Mouse (Mus musculus): ENCODE results near the gene Dctn2. TPM values are rescaled to one million over a fixed set of nuclear protein-coding genes. Genes with fewer than 3 reads are reported as not detected.

The Dctn2 gene
- polyA plus RNA-seq, 1 experiment = 121 TPM

- TF ChIP-seq POLR2A (IDR thresholded peaks at IDR 0.05; ENCODE audit: borderline replicate concordance, low read depth, low read length) = no peak
- TF ChIP-seq CTCF (IDR thresholded peaks at IDR 0.05; ENCODE audit: low read depth, low read length) = no peak
- H3K4me1 ChIP-seq (ENCODE audit: control insufficient read depth, insufficient read depth, low read length) = peaks cover 12% of the 10 kb centered on the region
- peak overlapping the region; percentile 91 for H3K27ac ChIP-seq (ENCODE audit: insufficient read depth, low read depth, low read length)
- H3K4me3 ChIP-seq (ENCODE audit: insufficient read depth, low read length) = peak overlapping the region; percentile 71
Observed at GRCm38 (mm10) chr10:127287271-127287935, 21.2 kb downstream of the Dctn2 start.

GRCm38 (mm10) chr10:127287936-127288293 lies 21.7 kb downstream of the Dctn2 start:
- Histone ChIP-seq H3K27ac (ENCODE audit: insufficient read depth, low read depth, low read length) (peak overlapping the region; percentile 91), H3K4me3 (ENCODE audit: insufficient read depth, low read length) (peak overlapping the region; percentile 71), H3K4me1 (ENCODE audit: control insufficient read depth, insufficient read depth, low read length) (peaks cover 14% of the 10 kb centered on the region)
- no peak for TF ChIP-seq POLR2A (IDR thresholded peaks at IDR 0.05; ENCODE audit: borderline replicate concordance, low read depth, low read length)
- TF ChIP-seq CTCF (IDR thresholded peaks at IDR 0.05; ENCODE audit: low read depth, low read length) = no peak

- TF ChIP-seq POLR2A (IDR thresholded peaks at IDR 0.05; ENCODE audit: borderline replicate concordance, low read depth, low read length) = no peak
- TF ChIP-seq CTCF (IDR thresholded peaks at IDR 0.05; ENCODE audit: low read depth, low read length) = no peak
- peaks cover 18% of the 10 kb centered on the region for H3K4me1 ChIP-seq (ENCODE audit: control insufficient read depth, insufficient read depth, low read length)
- peak overlapping the region; percentile 71 for H3K4me3 ChIP-seq (ENCODE audit: insufficient read depth, low read length)
- peak overlapping the region; percentile 91 for H3K27ac ChIP-seq (ENCODE audit: insufficient read depth, low read depth, low read length)
Observed at GRCm38 (mm10) chr10:127288328-127288799, 22.2 kb downstream of the Dctn2 start.

- TF ChIP-seq POLR2A (IDR thresholded peaks at IDR 0.05; ENCODE audit: borderline replicate concordance, low read depth, low read length) = no peak
- no peak for TF ChIP-seq CTCF (IDR thresholded peaks at IDR 0.05; ENCODE audit: low read depth, low read length)
Observed at GRCm38 (mm10) chr10:127288800-127289572, 22.8 kb downstream of the Dctn2 start, which contains the start of gene Mbd6. TSS of gene Mbd6 (minus strand) at chr10:127289018.

GRCm38 (mm10) chr10:127289573-127290191 lies 23.5 kb downstream of the Dctn2 start:
- Histone ChIP-seq H3K4me1 (ENCODE audit: control insufficient read depth, insufficient read depth, low read length) (peaks cover 22% of the 10 kb centered on the region), H3K4me3 (ENCODE audit: insufficient read depth, low read length) (peak overlapping the region; percentile 71), H3K27ac (ENCODE audit: insufficient read depth, low read depth, low read length) (peak overlapping the region; percentile 91)
- TF ChIP-seq POLR2A (IDR thresholded peaks at IDR 0.05; ENCODE audit: borderline replicate concordance, low read depth, low read length) (no peak), CTCF (IDR thresholded peaks at IDR 0.05; ENCODE audit: low read depth, low read length) (no peak)

More at GRCm38 (mm10) chr10:127288800-127289572, 22.8 kb downstream of the Dctn2 start, which contains the start of gene Mbd6:
- Histone ChIP-seq H3K4me1 (ENCODE audit: control insufficient read depth, insufficient read depth, low read length) (peaks cover 22% of the 10 kb centered on the region), H3K27ac (ENCODE audit: insufficient read depth, low read depth, low read length) (peak within 1 kb of the TSS; percentile 91), H3K4me3 (ENCODE audit: insufficient read depth, low read length) (peak within 1 kb of the TSS; percentile 71)

- Histone ChIP-seq H3K27ac (ENCODE audit: insufficient read depth, low read depth, low read length) (peak overlapping the region; percentile 91), H3K4me1 (ENCODE audit: control insufficient read depth, insufficient read depth, low read length) (peaks cover 22% of the 10 kb centered on the region), H3K4me3 (ENCODE audit: insufficient read depth, low read length) (peak overlapping the region; percentile 71)
- peak; percentile 90; the same call in 1 of the 2 replicates for TF ChIP-seq POLR2A (IDR thresholded peaks at IDR 0.05; ENCODE audit: borderline replicate concordance, low read depth, low read length)
- no peak for TF ChIP-seq CTCF (IDR thresholded peaks at IDR 0.05; ENCODE audit: low read depth, low read length)
Observed at GRCm38 (mm10) chr10:127290307-127290929, 24.2 kb downstream of the Dctn2 start.

- TF ChIP-seq POLR2A (IDR thresholded peaks at IDR 0.05; ENCODE audit: borderline replicate concordance, low read depth, low read length) (no peak), CTCF (IDR thresholded peaks at IDR 0.05; ENCODE audit: low read depth, low read length) (no peak)
- peaks cover 22% of the 10 kb centered on the region for H3K4me1 ChIP-seq (ENCODE audit: control insufficient read depth, insufficient read depth, low read length)
- peak overlapping the region; percentile 70 for H3K4me3 ChIP-seq (ENCODE audit: insufficient read depth, low read length)
- H3K27ac ChIP-seq (ENCODE audit: insufficient read depth, low read depth, low read length) = peak overlapping the region; percentile 77
Observed at GRCm38 (mm10) chr10:127290930-127291880, 25.0 kb downstream of the Dctn2 start.

- TF ChIP-seq CTCF (IDR thresholded peaks at IDR 0.05; ENCODE audit: low read depth, low read length) (no peak), POLR2A (IDR thresholded peaks at IDR 0.05; ENCODE audit: borderline replicate concordance, low read depth, low read length) (no peak)
- peak overlapping the region; percentile 21 for H3K27ac ChIP-seq (ENCODE audit: insufficient read depth, low read depth, low read length)
- peaks cover 18% of the 10 kb centered on the region for H3K4me1 ChIP-seq (ENCODE audit: control insufficient read depth, insufficient read depth, low read length)
- peak overlapping the region; percentile 70 for H3K4me3 ChIP-seq (ENCODE audit: insufficient read depth, low read length)
Observed at GRCm38 (mm10) chr10:127291881-127292638, 25.9 kb downstream of the Dctn2 start.

All from bone marrow macrophage, adult 2 months (primary cell).